Mouse (Mus musculus) telencephalon, adult 2 months (tissue): ENCODE results near the gene Tiam2.
"Not testable (repeated sequence)": the region's sequence is repeated elsewhere in the genome, so short reads cannot be mapped to it uniquely, and the experiment has no call there.

Experiments used
- DNase-seq: peaks from one replicate; pipeline ENCODE4 v3.0.0-alpha.2; 2011; ENCODE audit warnings: low read depth, low spot score

The Tiam2 gene

GRCm38 (mm10) chr17:3344872-3345271 is 18.5 kb downstream of the Tiam2 start:
- no peak for DNase-seq

GRCm38 (mm10) chr17:3345276-3345885 is 19.0 kb downstream of the Tiam2 start:
- no peak for DNase-seq

GRCm38 (mm10) chr17:3347800-3348199 is 21.4 kb downstream of the Tiam2 start:
- no peak for DNase-seq

GRCm38 (mm10) chr17:3349331-3349730 is 23.0 kb downstream of the Tiam2 start:
- DNase-seq, result no peak

GRCm38 (mm10) chr17:3349939-3350338 is 23.6 kb downstream of the Tiam2 start:
- no peak for DNase-seq

- no peak for DNase-seq
Observed at GRCm38 (mm10) chr17:3350405-3350804, 24.0 kb downstream of the Tiam2 start.

- DNase-seq, result no peak
Observed at GRCm38 (mm10) chr17:3351668-3352067, 25.3 kb downstream of the Tiam2 start.

- not testable (repeated sequence) for DNase-seq
Observed at GRCm38 (mm10) chr17:3353141-3353540, 26.8 kb downstream of the Tiam2 start.

- DNase-seq, result no peak
Observed at GRCm38 (mm10) chr17:3354856-3355255, 28.5 kb downstream of the Tiam2 start.

GRCm38 (mm10) chr17:3356633-3357365 is 30.4 kb downstream of the Tiam2 start:
- DNase-seq, result no peak

- DNase-seq, result no peak
Observed at GRCm38 (mm10) chr17:3360236-3360635, 33.9 kb downstream of the Tiam2 start.

- DNase-seq, result no peak
Observed at GRCm38 (mm10) chr17:3361751-3362150, 35.4 kb downstream of the Tiam2 start.

- DNase-seq, result no peak
Observed at GRCm38 (mm10) chr17:3363216-3363615, 36.8 kb downstream of the Tiam2 start.

GRCm38 (mm10) chr17:3366741-3367140 is 40.4 kb downstream of the Tiam2 start:
- no peak for DNase-seq

- DNase-seq, result no peak
Observed at GRCm38 (mm10) chr17:3368386-3368785, 42.0 kb downstream of the Tiam2 start.

GRCm38 (mm10) chr17:3369631-3370030 is 43.3 kb downstream of the Tiam2 start:
- DNase-seq, result no peak

- DNase-seq, result no peak
Observed at GRCm38 (mm10) chr17:3378606-3379005, 52.2 kb downstream of the Tiam2 start.

- DNase-seq, result peak; percentile 57
Observed at GRCm38 (mm10) chr17:3379753-3380588, 53.6 kb downstream of the Tiam2 start.

GRCm38 (mm10) chr17:3385391-3385790 is 59.0 kb downstream of the Tiam2 start:
- no peak for DNase-seq

- no peak for DNase-seq
Observed at GRCm38 (mm10) chr17:3387819-3388218, 61.4 kb downstream of the Tiam2 start.

- no peak for DNase-seq
Observed at GRCm38 (mm10) chr17:3389741-3390140, 63.4 kb downstream of the Tiam2 start.

GRCm38 (mm10) chr17:3393981-3394380 is 67.6 kb downstream of the Tiam2 start:
- DNase-seq, result peak; percentile 82
